Mouse (Mus musculus): ENCODE measurements around the gene Ptn. TPM values are rescaled to one million over a fixed set of nuclear protein-coding genes. Genes with fewer than 3 reads are reported as not detected.

Ptn gene
- total RNA-seq, 2 experiments from 2014 or later: 59.9 to 65.6 TPM

- no peak for DNase-seq
Observed at GRCm38 (mm10) chr6:36816666-36817065, 6.6 kb upstream of the Ptn start.

DNA sequence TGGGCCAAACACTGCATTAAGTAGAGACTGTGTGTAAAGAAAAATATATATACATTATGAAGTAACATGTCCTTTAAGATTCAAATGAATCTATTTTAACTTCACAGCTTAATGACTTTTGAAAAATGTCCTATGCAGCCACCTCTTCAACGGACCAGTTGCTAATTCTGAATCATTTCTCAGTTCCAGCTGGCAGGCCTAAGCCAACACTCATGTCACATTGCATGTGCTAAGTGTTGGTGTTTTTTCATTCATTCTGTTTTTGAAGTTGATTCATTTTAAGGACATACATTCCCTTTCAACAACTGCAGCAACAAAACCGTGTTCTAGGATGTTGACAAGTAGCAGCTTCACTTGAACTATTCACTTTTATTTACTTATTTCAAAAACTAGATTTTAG lies 6.0 kb upstream of the Ptn start:
- no peak for DNase-seq

DNA sequence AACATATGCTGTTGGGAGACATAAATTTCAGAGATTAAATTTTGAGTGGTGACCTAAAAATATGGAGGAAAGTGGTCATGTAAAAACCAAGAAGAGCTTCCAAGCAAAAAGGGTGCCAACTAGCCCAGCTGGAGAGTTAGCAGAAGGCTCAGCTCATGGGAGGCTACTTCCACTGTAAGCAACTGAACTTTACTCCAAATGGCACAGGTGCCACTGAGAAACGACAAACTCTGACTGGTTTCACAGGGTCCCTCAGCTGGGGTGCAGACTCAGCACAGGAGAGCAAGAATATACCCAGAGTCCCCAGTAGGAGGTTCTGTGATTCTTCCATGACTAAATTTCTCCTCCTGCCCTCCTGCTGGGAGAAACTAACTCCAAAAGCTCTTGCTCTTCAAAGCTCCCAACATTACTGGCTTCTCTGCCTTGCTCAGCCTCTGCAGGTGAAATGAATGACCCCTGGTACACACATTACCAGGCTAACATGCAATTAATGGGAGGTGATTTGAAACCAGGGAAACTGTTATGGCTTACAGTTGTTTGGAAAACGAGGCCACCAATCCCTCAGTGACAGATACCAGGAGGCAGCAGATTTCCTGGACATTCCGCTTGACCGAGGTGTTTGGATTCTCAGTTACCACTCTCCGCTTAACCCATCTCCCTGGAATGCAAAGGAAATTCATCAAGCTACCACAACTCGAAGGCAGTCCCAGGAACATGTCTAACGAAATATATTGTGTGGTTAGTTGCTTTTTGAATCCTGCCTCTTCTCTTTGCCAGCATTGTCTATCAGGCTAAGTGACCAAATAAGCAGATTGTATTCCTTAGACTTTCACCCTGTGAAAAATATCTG lies 2.9 kb upstream of the Ptn start:
- DNase-seq: no peak

GRCm38 (mm10) chr6:36810448-36810847 lies 428 bp upstream of the Ptn start:
- no peak for DNase-seq

DNA sequence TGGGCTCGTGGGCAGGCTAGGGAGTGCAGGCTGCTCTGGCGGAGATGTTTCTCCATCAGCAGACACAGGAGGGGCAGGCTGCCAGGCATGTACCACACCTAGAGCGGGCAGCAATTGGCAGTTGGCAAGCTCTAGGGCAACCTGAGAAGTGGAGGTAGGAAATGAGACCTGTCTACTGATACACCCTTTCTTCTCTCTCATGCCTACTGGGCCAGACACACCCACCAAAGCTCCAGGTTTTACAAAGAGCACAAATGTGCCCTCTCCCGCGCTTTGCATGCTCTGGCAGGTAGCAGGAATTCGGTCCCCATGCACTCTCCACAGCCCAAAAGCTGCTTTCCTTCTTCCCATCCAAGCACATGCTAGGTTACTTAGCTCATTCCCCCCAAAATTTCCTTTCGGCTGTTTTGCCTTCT lies 701 bp downstream of the Ptn start:
- no peak for DNase-seq

DNA sequence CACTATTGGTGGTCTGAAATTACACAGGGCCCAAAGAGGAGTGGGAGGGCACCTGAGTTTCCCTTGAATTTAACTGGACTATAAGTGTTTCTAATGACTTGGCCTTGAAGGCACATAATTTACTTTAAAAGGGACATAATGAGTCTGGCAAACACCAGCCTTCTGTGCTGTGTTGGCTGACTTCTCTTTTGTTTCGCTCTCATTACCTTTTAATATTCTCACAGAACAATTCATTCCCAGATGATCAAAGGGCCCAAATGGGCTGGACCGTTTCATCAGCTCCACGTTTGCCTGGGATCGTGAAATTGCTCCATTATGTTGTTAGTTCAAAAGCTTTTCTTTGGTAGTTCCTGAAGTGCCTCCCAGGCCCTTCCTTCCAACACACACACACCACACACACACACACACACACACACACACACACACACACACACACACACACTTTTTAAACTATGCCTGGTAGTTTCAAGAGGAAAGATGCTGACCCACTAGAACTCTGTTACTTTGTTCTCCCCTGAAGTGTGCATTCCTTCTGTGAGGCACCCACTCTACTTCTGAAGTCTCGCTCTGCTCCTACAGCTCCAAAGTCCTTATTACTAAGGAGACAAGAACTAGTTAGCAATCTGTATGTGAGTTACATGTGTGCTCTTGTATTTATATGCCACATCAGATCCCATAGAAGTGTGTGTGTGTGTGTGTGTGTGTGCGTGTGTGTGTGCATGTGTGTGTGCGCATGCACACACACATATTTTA lies 1.5 kb downstream of the Ptn start:
- DNase-seq: no peak

GRCm38 (mm10) chr6:36806906-36807305 lies 3.1 kb downstream of the Ptn start:
- DNase-seq: no peak

DNA sequence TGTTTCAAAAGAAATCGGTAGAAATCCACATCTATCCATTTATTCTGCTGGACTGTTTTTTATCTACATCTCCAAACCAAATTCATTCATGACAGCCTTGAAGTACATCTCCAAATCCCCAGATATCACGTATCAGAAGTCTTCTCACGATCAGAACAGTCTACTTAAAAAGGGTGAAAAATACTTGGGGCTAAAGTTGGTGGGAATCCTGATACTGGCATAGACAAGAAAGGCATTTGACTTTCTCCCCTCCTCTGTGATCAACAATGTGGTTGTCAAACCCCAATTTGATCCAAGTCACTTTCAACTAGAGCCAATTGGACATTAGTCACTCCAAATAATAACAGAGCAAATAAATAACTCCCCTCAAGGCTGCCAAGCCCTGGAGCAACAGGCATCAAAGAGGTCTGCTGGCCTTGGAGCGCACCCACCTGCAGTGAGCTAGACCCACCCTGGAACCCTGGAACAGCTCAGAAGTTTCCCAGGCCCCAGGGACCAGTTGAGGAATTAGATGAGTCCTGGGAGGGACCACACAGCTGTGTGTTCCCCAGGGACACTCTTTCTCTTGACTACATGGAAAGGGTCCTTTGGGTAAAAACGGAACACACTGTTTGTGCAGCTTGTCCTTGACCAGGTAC lies 9.6 kb downstream of the Ptn start:
- DNase-seq: no peak

GRCm38 (mm10) chr6:36797066-36797655 lies 12.9 kb downstream of the Ptn start:
- no peak for DNase-seq

- no peak for DNase-seq
Observed at GRCm38 (mm10) chr6:36794535-36794934, 15.5 kb downstream of the Ptn start.

DNA sequence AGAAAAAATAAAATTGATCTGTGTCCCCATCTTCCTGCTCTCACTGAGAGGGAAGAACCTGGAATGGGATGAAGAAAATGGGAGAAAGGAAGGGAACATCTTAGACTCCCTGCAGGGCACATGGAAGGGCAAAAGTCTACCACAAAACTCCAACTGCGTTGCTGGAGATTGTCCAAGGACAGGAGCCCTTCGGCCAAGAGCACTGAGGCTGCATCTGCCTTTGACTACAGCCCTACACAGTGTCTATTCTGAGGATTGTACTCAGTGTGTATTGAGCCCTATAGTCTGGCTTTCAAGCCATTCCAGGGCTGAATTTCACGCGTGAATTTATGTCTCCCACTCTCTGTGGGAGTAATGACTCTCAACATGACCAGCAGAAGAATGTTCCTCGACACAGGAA lies 16.2 kb downstream of the Ptn start:
- peak; percentile 57 for DNase-seq

- no peak for DNase-seq
Observed at GRCm38 (mm10) chr6:36789261-36789660, 20.8 kb downstream of the Ptn start.

DNA sequence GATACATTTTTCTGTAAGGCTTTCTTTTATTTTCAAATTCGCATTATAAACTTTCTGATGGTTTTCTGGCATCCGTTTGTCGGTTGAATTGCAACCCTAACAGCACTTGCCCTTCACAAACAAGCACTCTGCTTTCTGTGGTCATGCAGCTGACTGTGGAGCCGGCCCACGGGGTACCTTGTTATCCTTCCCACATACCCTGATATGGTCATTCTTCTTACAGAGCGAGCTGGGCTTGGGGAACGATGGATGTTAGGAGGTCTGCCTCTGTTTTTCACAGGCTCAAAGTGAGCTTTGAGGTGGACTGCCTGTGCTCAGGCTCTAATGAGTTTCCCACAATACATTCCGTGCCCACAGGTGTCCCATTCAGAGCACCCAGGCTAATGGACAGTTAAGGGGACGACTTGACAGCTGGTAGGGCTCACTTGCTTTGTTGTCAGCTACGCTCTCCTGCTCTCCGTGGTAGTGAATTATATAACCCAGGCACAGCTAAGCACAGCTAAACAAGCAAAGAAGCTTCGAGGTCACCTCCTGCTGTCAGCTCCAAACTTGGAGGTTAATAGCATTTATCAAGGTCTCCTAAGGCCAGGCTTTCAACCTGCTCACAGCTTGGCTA lies 21.3 kb downstream of the Ptn start:
- DNase-seq: peak; percentile 42

DNA sequence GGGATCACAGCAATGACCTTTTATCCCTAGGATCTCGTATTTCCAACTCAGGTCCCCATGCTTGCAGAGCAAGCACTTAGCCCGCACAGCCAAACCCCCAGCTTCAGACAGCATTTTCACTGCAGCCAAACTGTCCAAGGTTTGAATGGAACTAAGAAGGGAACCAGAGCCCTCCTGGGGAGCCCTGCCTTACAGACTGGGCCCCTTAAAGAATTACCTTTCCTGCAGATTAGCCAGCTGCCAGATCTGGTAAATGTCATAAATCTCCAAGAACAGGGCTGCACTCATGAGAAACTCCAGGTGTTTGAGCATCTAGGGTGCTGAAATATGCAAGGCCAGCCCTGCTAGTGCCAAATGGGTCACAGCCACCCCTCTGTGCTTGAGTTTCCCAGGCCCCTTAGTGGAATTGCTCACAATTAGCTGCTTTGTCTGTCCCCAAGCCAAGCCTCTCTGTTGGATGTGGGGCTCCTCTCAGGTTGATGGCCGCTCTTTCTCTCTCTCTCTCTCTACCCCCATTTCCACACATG lies 25.3 kb downstream of the Ptn start:
- DNase-seq: no peak

- peak; percentile 37 for DNase-seq
Observed at GRCm38 (mm10) chr6:36782481-36782880, 27.5 kb downstream of the Ptn start.

DNA sequence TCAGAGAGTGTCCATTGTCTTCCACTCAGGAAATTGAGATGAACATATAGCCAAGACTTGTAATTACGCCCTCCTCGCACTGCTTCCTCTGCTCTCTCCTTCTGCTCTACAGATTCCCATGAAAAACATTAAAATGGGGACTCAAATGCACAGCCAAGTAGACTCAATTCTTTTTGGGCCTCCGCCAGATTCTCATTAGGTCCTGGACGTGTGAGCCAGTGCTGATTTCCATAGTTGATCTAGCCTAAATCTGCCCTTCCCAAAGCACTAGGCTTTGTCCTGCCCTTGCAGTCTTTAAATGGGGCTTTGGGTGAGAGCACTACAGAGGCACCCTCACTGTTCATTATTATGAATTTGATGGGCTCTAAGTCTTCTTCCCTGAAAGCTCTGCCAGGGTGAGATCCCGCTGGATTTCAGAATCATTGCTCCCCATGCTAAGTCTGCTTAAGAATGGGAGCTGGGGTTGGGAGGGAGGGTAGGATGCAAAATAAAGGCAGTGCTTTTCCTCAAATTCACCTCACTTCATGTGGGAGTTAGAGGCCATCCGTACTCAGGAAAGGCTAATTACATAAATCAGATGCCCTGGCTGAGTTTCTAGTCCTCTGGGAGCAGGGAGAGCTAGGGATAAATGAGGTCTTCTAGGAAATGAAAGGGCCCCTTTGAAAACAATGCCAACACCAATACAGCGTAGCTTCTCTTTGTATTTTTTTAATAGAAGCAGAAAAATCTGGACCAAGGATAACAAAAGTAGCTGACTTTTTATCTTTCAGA lies 32.3 kb downstream of the Ptn start:
- peak; percentile 28 for DNase-seq

- no peak for DNase-seq
Observed at GRCm38 (mm10) chr6:36777039-36777438, 33.0 kb downstream of the Ptn start.

- no peak for DNase-seq
Observed at GRCm38 (mm10) chr6:36775647-36776360, 34.2 kb downstream of the Ptn start.

DNA sequence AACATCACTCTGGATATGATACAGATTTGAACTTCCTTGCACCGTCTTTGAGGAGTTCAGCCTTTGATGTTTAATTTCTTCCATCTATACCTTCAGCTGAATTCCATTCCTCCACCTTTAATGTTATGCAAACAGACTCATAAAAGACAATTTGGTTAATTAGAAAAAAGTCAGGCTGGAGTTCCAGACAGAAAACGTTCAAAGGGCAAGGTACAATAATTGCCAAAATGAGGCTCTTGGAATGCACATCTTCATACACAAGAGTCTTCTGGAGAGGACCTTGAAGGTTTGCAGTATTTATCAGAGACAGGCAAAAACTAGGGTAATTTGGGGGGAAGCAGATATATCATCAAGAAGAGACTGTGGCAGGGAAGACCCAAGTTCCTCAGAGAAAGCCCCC lies 37.5 kb downstream of the Ptn start:
- DNase-seq: no peak

- no peak for DNase-seq
Observed at GRCm38 (mm10) chr6:36769012-36769411, 41.0 kb downstream of the Ptn start.

DNA sequence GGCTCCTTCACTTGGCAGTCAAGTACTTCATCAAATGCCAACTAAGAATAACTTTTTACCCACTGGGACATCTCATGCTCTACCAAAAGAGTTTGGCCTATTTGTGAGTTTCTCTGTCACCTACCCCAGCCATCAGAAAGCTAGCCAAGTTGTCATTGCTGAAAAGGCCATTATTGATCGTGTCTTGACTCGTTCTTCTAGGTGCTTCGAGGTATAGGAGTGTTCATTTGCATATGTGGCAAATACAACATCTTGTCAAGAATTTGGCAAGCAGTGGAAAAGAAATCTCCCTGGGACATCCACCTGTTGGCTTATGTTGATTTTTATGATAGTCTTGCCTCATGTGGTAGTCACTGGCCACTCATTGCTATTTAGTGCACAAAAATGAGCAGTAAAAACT lies 43.1 kb downstream of the Ptn start:
- DNase-seq: no peak
